Mouse (Mus musculus): ENCODE results near the gene Cables2. TPM values are rescaled to one million over a fixed set of nuclear protein-coding genes. Genes with fewer than 3 reads are reported as not detected.
A peak's percentile ranks its signal among the peaks of the same experiment; 100 is the strongest.

Gene Cables2
- total RNA-seq, 1 experiment from 2014 or later: 16.9 TPM

GRCm38 (mm10) chr2:180234353-180234752 is 38.9 kb downstream of the Cables2 start:
- no peak for ATAC-seq (replicated peaks; ENCODE audit: insufficient number of reproducible peaks, low FRiP score, low TSS enrichment, poor library complexity, severe bottlenecking)

- no peak for ATAC-seq (replicated peaks; ENCODE audit: insufficient number of reproducible peaks, low FRiP score, low TSS enrichment, poor library complexity, severe bottlenecking)
These were observed 40.0 kb downstream of the Cables2 start for GRCm38 (mm10) chr2:180233101-180233904.

GRCm38 (mm10) chr2:180230482-180230881 is 42.8 kb downstream of the Cables2 start:
- ATAC-seq (replicated peaks; ENCODE audit: insufficient number of reproducible peaks, low FRiP score, low TSS enrichment, poor library complexity, severe bottlenecking): no peak

DNA sequence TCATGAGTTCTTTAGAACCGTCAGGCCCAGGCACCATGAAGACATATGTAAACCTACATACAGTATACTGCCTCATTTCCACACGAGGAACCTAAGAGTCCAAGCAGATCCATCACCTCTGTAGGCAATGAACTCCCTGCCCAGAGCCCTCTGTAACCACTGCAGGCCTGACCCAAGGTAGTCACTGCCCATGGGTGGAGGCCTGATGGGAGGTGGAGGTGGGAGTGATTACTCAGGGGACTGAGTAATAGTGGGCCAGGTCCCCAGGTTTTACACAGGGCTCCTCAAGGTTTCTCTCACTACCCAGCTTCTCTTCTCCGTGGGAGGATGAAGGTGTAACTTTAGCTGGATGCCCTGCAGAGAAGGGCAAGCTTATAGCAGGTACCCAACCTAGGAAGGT is 44.2 kb downstream of the Cables2 start:
- ATAC-seq (replicated peaks; ENCODE audit: insufficient number of reproducible peaks, low FRiP score, low TSS enrichment, poor library complexity, severe bottlenecking): no peak

DNA sequence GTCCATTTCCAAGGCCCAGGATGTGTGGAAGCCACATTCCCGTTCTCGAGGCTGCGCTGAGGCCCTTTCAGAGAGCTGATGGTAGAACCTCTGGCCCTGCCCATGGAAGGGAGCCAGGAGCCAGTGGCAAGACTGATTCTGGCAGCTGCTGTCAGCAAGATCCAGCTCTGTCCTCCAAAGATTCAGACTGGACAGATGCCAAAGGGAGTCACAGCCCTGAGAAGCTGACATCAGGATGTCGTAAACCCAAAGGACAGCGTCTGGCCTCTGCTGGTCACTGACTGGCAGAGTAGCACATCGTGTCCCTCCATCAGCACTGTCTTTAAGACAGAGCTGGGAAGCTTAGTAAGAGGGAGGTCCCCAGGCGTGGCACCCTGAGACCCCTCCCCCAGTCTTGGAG is 44.7 kb downstream of the Cables2 start:
- no peak for ATAC-seq (replicated peaks; ENCODE audit: insufficient number of reproducible peaks, low FRiP score, low TSS enrichment, poor library complexity, severe bottlenecking)

- ATAC-seq (replicated peaks; ENCODE audit: insufficient number of reproducible peaks, low FRiP score, low TSS enrichment, poor library complexity, severe bottlenecking): no peak
These were observed 45.2 kb downstream of the Cables2 start for GRCm38 (mm10) chr2:180228060-180228458.

DNA sequence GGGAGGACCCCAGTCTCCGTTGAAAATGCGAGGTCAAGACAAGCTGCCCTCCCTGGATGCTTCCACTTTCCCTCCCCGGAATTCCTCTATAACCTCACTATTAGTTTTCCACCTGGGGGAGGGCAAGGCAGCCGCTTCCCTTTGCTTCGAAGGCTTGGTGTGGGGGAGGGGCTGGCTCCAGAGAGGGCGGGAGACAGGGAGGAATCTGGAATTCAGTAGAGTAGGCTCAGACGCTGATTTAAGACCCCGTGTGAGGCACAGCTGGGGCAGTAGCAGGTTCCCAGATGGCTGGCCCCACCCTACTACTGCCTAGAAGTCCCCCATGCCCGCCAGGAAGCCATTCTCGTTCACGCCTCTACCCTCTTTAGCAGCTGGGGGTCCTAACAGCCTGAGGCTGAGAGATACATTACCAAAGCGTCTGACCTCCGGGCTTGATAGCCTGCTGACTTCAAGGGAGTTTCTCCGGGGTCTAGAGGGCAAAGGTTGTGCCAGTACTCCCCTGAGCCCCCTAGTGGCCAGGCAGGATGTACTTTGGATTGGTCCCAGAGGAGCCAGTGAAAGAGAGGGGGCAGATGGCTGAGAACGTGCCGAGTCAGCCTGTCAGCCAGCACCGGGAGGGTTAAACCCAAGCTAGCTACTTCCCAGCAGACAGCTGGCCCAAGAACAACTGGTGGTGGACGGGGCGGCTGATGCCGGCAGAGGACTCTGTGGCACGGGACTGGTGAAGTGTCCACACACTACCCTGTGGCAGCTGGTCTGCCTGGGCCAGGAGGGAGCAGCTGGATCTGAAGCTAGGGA is 45.8 kb downstream of the Cables2 start:
- peak; percentile 34; the same call in 1 of the 2 replicates for ATAC-seq (replicated peaks; ENCODE audit: insufficient number of reproducible peaks, low FRiP score, low TSS enrichment, poor library complexity, severe bottlenecking)

DNA sequence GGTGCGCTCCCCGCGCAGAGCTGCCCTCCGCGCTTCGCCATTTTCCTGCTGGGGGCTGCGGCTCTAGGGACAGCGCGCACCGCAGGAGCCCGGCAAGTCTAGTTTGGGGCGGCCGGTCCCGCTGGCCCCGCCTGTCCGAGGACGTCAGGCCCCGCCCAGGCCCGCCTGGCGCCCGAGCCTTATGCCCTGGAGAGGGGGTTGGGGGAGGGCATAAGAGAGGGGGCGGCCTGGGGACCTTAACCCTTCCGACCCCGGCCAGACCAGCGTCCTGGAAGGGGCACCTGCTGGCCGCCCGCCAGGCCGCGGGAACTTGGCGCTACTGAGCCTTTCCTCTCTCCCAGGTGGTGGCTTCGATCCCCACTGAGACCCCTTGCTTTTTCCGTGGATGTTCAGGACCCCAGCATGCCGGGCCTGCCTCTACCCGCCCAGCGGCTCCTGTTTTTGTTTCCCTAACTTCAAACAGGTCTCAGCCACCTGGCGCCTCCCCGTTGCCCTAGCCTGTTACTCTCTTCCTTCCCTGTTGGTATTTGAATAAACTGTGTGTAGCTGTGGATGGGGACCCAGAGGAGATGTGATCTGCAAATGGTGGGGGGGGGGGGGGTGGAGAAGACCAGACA is 47.4 kb downstream of the Cables2 start, which contains the start of gene Lama5:
TSS of gene Lama5 (minus strand) at position 98 of the 617 bp plus-strand sequence.
- ATAC-seq (replicated peaks; ENCODE audit: insufficient number of reproducible peaks, low FRiP score, low TSS enrichment, poor library complexity, severe bottlenecking): no peak

- ATAC-seq (replicated peaks; ENCODE audit: insufficient number of reproducible peaks, low FRiP score, low TSS enrichment, poor library complexity, severe bottlenecking): no peak
These were observed 48.1 kb downstream of the Cables2 start for GRCm38 (mm10) chr2:180225044-180225761.

GRCm38 (mm10) chr2:180224647-180225043 is 48.7 kb downstream of the Cables2 start:
- ATAC-seq (replicated peaks; ENCODE audit: insufficient number of reproducible peaks, low FRiP score, low TSS enrichment, poor library complexity, severe bottlenecking): no peak

- no peak for ATAC-seq (replicated peaks; ENCODE audit: insufficient number of reproducible peaks, low FRiP score, low TSS enrichment, poor library complexity, severe bottlenecking)
These were observed 51.0 kb downstream of the Cables2 start for GRCm38 (mm10) chr2:180222250-180222649.

DNA sequence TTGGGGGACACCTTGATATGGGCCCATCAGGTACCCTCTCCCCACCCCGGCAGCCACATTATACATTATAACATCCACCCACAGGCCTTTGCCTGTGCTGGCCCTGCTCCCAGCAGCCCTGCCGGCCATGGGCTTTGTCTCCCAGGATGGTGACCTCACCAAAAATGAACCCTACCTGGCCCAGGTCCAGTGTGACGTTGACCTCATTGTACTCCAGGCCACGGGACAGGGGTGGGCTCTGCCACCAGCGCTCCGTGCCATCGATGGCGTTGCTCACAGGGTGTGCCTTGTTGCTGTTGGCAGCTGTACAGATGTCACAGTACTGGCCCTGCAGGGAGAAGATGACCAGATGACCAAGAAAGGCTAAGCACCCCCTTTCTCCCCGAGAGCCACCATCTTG is 52.2 kb downstream of the Cables2 start:
- no peak for ATAC-seq (replicated peaks; ENCODE audit: insufficient number of reproducible peaks, low FRiP score, low TSS enrichment, poor library complexity, severe bottlenecking)

DNA sequence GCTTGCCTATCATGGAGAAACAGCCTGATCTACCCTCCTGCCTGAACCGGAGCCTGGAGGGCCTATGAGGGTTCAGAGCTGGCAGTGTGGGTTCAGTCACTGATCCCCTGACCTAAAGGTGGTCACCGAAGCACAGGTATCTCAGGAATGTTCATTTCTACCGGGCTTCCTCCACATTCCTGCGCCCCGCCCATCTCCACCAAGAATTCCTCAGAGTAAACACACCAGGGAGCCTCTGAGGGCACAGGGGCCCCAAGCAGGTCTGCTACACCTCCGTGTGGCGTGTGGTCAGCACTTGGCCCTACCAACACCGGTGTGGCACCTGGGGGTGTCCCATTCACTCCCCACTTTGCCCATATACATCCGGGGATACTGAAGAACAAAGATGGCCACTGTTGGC is 53.1 kb downstream of the Cables2 start:
- no peak for ATAC-seq (replicated peaks; ENCODE audit: insufficient number of reproducible peaks, low FRiP score, low TSS enrichment, poor library complexity, severe bottlenecking)

GRCm38 (mm10) chr2:180219145-180219943 is 54.0 kb downstream of the Cables2 start:
- ATAC-seq (replicated peaks; ENCODE audit: insufficient number of reproducible peaks, low FRiP score, low TSS enrichment, poor library complexity, severe bottlenecking): no peak

DNA sequence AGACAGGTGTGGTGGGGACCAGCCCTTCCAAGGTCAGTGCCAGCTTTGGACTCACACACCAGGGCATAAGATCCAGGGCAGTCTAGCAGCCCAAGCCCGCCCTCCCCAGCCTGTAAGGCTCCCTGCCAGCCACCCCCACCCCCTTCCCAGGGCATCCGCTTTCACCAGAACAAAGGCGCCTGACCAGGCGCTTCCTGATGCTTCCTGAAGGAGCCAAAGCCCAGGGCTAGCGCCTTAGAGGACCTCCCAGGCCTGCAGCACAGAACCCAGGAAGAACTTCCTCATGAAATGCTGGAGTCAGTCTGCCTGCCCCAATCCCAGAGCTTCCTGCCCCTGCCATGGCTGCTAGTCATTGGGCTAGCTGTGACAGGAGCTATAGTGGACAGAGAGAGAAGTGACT is 54.6 kb downstream of the Cables2 start:
- no peak for ATAC-seq (replicated peaks; ENCODE audit: insufficient number of reproducible peaks, low FRiP score, low TSS enrichment, poor library complexity, severe bottlenecking)

DNA sequence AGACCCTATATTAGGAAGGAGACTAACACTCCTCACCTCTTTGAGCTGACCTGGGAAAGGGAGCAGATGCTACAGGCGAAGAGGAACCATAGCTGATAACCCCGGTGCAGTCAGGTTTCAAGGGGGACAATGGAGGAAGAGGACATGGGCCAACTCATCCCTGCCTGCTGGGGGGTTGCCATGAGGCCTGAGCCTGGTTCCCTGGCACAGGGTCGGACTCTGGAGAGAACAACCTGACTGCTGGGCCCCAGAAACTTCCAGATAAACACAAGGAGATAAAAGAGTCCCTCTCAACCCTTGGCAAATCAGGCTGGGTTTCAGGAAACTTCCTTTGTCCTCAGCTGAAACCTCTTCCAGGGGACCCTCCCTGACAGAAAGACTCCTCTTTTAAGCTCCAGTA is 55.1 kb downstream of the Cables2 start:
- ATAC-seq (replicated peaks; ENCODE audit: insufficient number of reproducible peaks, low FRiP score, low TSS enrichment, poor library complexity, severe bottlenecking): no peak

GRCm38 (mm10) chr2:180217587-180217986 is 55.7 kb downstream of the Cables2 start:
- no peak for ATAC-seq (replicated peaks; ENCODE audit: insufficient number of reproducible peaks, low FRiP score, low TSS enrichment, poor library complexity, severe bottlenecking)

- no peak for ATAC-seq (replicated peaks; ENCODE audit: insufficient number of reproducible peaks, low FRiP score, low TSS enrichment, poor library complexity, severe bottlenecking)
These were observed 56.4 kb downstream of the Cables2 start for GRCm38 (mm10) chr2:180216921-180217320.
